Mouse (Mus musculus) splenic B cell, adult 2 months (primary cell): ENCODE measurements around the gene Sbno2.
"Not testable (repeated sequence)": the region's sequence is repeated elsewhere in the genome, so short reads cannot be mapped to it uniquely, and the experiment has no call there.

Source experiments
- DNase-seq: peaks from one replicate; pipeline ENCODE4 v3.0.0-alpha.2; 2011; ENCODE audit warnings: low read depth, low spot score
- H3K27me3 ChIP-seq: 2 replicates; pipeline ENCODE4 v1.6.1; 2012; ENCODE audit warnings: mild to moderate bottlenecking, low read length, moderate library complexity, mixed read lengths; ENCODE audit not compliant: control insufficient read depth, poor library complexity, insufficient read depth, severe bottlenecking
- H3K36me3 ChIP-seq: 2 replicates; pipeline ENCODE4 v1.6.1; 2012; ENCODE audit warnings: mild to moderate bottlenecking, low read length, moderate library complexity, mixed read lengths; ENCODE audit not compliant: control insufficient read depth, poor library complexity, insufficient read depth, severe bottlenecking

The Sbno2 gene

GRCm38 (mm10) chr10:80041409-80042060 lies 63.8 kb downstream of the Sbno2 start:
- not testable (repeated sequence) for H3K27me3 ChIP-seq, DNase-seq, H3K36me3 ChIP-seq

DNA sequence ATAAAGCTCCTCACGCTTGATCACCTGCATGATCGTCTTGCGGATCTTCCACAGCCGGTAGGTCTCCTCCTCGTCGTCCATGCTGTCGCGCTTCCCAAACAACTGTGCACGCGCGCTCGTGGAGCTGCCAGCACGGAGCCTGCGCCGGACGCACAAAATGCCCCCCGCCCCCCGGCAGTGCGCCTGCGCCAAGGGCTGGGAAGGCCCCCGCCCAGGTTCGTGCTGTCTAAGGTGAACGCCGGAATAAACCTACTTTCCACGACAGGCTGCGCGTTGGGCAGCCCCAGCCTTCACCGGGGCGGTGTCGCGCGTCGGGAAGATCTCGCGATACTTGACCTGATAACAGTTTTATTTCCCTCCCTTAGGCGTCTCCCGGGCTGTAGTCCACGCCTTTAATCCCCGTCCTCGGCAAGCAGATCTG lies 65.8 kb downstream of the Sbno2 start, which contains the start of gene Polr2e:
Polr2e (minus strand) TSS at position 237 of the 421 bp plus-strand sequence.
- DNase-seq: peak; percentile 98
- Histone ChIP-seq H3K36me3 (peaks cover 6% of the 10 kb centered on the region; the same call in 1 of the 2 replicates), H3K27me3 (no peaks in the 10 kb centered on the region)

- no peaks in the 10 kb centered on the region for H3K27me3 ChIP-seq
- peaks cover 8% of the 10 kb centered on the region for H3K36me3 ChIP-seq
- DNase-seq: no peak
These were observed 68.5 kb downstream of the Sbno2 start for GRCm38 (mm10) chr10:80036832-80037231.

GRCm38 (mm10) chr10:80035686-80036085 lies 69.7 kb downstream of the Sbno2 start:
- Histone ChIP-seq H3K36me3 (peaks cover 12% of the 10 kb centered on the region), H3K27me3 (no peaks in the 10 kb centered on the region)
- no peak for DNase-seq

GRCm38 (mm10) chr10:80035148-80035547 lies 70.2 kb downstream of the Sbno2 start:
- Histone ChIP-seq H3K27me3 (no peaks in the 10 kb centered on the region), H3K36me3 (peaks cover 17% of the 10 kb centered on the region)
- no peak for DNase-seq

- peak; percentile 61 for DNase-seq
- Histone ChIP-seq H3K27me3 (no peaks in the 10 kb centered on the region), H3K36me3 (peaks cover 28% of the 10 kb centered on the region)
These were observed 71.6 kb downstream of the Sbno2 start for GRCm38 (mm10) chr10:80033511-80034391.

DNA sequence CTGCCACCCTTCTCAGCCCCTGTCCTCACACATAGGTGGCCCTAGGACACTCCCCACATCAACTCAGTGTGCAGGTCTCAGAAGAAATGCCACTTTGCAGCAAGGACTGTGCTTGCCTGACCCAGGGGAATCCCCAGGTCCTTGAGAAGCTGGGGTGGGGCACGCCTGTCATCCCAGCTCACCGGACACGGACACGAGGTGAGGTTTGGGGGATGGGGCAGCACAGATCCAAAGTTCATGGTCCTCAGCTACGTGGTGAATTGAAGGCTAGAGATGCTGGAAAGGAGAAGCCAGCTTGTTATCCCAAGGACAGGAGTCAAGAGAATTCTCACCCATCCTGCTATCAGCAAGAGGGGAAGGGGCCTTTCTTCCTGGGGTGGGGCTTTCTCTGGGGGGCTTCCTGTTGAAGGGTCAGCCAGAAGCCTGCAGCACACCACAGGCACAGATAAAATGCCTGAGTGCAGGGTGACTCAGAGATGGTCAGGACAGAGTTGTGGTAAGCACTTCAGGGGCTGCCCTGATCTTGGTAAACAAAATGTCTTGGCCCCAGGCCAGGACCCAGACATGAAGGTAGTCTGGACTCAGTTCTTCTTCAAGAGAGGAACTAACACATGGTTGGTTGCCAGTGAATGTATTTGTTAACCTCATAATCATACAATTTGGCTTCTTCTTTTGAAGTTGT lies 72.4 kb downstream of the Sbno2 start:
- peaks cover 35% of the 10 kb centered on the region for H3K36me3 ChIP-seq
- peak; percentile 87 for DNase-seq
- no peaks in the 10 kb centered on the region for H3K27me3 ChIP-seq

DNA sequence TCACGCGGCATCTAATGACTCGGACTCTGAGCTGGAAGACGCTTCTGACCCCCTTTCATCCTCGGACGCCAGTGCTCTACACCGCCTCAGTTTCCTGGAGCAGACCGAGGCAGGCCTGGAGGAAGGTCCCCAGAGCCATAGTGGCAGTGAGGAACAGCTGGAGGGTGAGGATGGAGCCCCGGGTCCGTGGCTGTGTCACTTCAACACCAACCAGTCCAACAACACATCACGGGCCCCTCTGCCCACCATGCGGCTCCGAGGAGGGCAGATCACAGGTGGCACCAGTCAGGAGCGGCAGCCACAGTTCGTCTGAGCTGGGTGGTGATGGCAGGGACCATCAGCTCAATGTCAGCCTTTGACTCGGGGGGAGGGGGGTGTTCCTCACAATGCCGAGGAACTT lies 74.6 kb downstream of the Sbno2 start:
- DNase-seq: no peak
- peaks cover 46% of the 10 kb centered on the region for H3K36me3 ChIP-seq
- no peaks in the 10 kb centered on the region for H3K27me3 ChIP-seq

- DNase-seq: no peak
- no peaks in the 10 kb centered on the region for H3K27me3 ChIP-seq
These were observed 75.2 kb downstream of the Sbno2 start for GRCm38 (mm10) chr10:80030191-80030590.

GRCm38 (mm10) chr10:80028521-80028846 lies 76.9 kb downstream of the Sbno2 start:
- DNase-seq: no peak
- no peaks in the 10 kb centered on the region for H3K27me3 ChIP-seq
- peaks cover 56% of the 10 kb centered on the region for H3K36me3 ChIP-seq

More at GRCm38 (mm10) chr10:80030191-80030590, 75.2 kb downstream of the Sbno2 start:
- H3K36me3 ChIP-seq: peaks cover 51% of the 10 kb centered on the region

- Histone ChIP-seq H3K27me3 (no peaks in the 10 kb centered on the region), H3K36me3 (peaks cover 57% of the 10 kb centered on the region)
- DNase-seq: no peak
These were observed 77.5 kb downstream of the Sbno2 start for GRCm38 (mm10) chr10:80027681-80028520.

DNA sequence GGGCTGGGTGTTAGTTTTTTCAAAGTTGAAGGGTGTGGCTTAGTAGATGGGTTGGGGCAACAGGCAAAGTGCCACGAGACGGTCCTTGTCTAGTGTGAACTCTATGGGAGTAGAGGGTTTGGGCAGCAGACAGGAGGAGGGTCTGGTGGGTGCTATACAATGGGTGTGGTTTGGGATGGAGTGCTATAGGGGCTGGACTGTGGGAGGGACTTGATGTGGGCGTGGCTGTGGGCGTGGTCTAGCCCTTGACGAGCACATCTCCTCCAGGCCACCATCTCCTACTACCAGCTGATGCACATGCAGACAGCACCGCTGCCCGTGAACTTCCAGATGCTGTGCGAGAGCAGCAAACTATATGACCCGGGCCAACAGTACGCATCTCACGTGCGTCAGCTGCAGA lies 79.5 kb downstream of the Sbno2 start:
- Histone ChIP-seq H3K27me3 (no peaks in the 10 kb centered on the region), H3K36me3 (peaks cover 64% of the 10 kb centered on the region)
- peak; percentile 47 for DNase-seq

DNA sequence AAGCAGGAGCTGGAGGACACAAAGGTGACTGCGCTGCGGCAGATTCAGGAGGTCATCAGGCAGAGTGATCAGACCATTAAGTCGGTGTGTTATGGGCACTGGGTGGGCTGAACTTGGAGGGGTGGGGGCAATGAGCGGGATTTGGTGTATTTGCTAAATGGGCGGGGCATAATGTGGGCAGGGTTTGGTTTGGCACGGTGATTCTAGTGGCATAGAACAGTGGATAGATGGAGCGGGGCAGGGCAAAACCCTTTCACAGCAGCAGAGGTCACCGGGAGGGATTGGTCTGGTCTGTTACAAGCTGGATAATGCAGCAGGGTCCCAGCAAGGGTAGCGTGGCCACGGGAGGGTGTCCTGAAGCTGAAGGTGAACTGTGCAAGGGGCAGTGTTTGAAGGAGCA lies 79.9 kb downstream of the Sbno2 start:
- DNase-seq: no peak
- H3K36me3 ChIP-seq: peaks cover 66% of the 10 kb centered on the region
- no peaks in the 10 kb centered on the region for H3K27me3 ChIP-seq

GRCm38 (mm10) chr10:80025044-80025347 lies 80.4 kb downstream of the Sbno2 start:
- H3K27me3 ChIP-seq: no peaks in the 10 kb centered on the region
- H3K36me3 ChIP-seq: peaks cover 64% of the 10 kb centered on the region
- DNase-seq: no peak
